Mouse (Mus musculus) gonadal fat pad, adult 2 months (tissue): ENCODE results near the gene Sec61b. TPM values are rescaled to one million over a fixed set of nuclear protein-coding genes. Genes with fewer than 3 reads are reported as not detected.

Experiments
- DNase-seq: peaks from one replicate; pipeline ENCODE4 v3.0.0-alpha.2; 2012; ENCODE audit warnings: low read depth
- polyA plus RNA-seq: library from polyadenylated mRNA; depleted of rRNA; stranded (reverse); fragments of >200 nt; gene quantifications from 2 replicates; pipeline ENCODE4 v1.2.3, GENCODE M21; 2012; rRNA removed

Gene Sec61b
- polyA plus RNA-seq: 306 and 329 TPM in 2 replicates

DNA sequence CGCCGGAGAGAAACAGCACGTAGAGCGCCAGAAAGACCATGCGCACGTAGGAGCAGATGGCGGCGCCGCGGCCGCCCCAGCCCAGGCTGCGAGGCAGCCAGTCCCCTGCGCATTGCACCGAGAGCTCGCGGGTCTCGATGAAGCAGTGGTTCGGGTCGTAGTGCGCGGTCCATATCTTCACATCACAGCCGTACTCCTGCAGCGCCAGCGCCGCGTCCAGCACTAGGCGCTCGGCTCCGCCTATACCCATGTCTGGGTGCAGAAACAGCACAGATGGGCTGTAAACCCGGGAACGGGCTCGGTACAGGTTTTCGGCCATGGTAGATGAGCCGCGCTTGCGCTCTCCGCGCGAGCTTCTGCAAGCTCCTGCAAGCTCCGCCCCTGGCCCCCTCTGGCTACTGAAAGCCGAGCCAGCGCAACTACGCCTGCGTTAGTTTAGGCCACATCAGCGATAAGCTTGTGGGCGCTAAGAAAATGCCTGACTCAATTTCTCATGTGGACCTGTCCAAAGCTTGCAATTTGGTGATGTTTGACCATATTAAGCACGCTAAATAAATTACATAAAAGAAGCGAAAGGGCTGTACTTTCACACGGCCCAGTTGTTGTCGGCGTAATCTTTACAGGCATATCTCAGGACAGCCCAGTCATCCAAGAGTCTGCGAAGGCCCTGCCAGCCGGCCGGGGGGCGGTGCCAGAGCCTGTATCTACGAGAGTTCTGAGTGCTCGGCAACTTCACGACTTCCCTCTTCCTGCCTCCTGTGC, at the start of gene Sec61b, which contains the start of gene Alg2:
TSS of gene Sec61b (plus strand) at position 691 of the 762 bp plus-strand sequence.
TSS of gene Alg2 (minus strand) at position 366 of the 762 bp plus-strand sequence.
- DNase-seq: peak; percentile 75

DNA sequence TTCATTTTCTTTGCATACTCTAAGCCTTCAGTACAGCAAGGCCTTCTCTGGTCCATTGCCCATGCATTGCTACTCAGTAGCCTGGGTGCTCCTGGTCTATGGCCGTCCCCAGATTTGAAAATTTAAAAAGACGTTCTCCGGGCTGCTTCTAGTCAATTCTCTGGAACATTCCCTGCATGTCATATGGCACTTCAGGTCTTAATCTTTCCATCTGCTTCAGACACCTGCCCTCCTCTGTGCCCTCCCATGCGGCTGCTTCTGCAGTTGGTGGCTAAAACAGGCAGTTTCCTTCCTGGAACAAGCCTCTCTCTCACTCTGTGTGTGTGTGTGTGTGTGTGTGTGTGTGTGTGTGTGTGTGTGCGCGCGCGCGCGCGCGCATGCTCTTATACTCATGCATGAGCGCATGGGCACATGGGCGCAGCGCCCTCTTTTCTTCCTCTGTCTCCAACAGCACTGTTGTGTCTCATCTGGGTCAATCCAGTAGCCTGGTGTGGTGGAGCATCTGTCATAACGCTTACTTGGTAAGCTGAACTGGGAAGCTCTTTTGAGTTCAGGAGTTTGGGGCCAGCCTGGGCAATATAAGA, 49.1 kb upstream of the Sec61b start:
- no peak for DNase-seq

DNA sequence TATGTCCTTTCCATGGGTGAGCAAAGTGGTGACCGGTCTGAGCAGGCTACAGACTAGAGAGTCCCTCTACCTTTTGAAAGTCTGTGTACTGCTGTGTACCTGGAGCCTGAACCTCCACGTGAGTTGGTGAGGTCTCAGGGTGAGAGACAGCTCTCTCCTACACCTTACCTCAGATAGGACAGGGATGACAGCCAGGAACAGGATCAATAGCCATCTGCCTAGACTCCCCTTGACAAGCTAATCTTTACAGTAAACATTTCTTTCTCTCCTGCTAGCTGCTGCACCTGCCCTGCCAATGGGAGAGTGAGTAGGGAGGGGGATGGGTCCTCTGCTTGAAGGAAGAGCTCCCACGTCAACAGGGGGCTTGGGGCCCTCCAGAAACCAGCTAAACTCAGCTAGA, 46.9 kb upstream of the Sec61b start:
- no peak for DNase-seq

DNA sequence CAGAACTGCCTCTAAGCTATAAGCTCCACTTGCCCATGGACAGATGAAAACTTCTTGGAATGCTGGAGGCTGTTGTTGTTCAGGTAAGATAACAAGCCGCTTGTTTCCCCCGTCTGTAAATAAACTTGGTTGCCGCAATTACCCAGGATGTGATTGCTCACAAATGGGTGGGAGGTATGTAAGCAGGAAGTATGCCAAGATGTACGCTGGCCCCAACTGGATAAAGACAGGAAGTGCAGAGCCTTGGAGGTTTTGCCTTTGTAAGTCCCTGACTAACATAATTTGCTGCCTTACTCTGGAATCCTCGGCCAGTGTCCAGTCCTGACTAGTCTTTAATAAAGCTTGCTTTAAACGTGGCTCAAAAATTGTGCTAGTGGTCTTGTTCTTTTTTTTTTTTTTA, 43.9 kb upstream of the Sec61b start:
- no peak for DNase-seq

DNA sequence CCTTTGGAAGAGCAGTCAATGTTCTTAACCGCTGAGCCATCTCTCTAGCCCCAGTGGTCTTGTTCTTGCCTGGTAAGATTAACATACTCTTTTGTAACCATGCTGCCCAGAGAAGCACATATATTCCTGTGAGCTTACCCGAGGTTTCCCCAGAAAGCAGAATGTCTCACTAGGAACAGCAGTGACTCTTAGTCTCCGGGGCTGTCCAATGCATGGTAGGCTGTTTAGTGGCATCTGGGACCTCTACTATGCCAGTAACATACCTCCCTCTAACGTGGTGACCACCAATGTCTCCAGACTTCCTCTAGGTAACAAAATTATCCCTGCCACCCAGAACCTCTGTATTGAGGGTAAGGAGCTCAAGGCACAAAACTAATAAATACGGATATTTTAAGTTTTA, 43.4 kb upstream of the Sec61b start:
- DNase-seq: no peak

DNA sequence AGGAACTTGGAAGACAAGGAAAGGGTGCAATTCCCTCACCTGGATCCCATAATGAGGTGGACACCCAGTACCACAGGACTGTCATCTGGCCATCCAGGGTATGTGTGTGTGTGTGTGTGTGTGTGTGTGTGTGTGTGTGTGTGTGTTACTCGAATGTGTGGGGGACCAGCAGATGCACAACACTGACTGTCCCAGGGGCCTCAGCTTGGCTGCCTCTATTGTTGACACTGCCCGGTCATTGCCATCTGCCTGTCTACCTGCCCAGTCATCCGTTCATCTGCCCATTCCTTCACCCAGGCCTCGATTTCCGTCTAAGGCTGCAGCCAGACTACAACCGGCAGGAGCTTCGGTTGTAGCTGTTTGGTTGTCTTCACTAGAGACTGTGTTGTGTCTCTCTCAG, 41.7 kb upstream of the Sec61b start:
- no peak for DNase-seq

DNA sequence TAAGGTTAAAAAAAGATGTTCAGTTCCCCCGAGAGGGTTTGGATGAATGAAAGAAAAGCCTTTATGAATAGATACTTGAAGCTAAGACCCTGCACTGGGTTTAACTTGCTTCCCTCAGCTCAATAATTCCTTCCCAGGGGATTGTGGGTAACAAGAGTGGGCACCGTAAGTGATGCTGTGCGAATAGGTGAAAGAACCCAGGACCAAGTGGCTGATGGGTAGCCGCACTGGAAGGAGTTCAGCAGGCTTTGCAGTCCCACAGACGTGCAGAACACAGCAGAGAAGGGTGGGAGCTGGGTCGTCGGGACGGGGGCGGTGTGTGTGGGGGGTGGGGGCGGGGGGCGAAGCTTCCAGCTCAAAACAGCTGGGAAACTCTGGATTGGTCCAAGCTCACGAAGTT, 39.3 kb upstream of the Sec61b start:
- no peak for DNase-seq

DNA sequence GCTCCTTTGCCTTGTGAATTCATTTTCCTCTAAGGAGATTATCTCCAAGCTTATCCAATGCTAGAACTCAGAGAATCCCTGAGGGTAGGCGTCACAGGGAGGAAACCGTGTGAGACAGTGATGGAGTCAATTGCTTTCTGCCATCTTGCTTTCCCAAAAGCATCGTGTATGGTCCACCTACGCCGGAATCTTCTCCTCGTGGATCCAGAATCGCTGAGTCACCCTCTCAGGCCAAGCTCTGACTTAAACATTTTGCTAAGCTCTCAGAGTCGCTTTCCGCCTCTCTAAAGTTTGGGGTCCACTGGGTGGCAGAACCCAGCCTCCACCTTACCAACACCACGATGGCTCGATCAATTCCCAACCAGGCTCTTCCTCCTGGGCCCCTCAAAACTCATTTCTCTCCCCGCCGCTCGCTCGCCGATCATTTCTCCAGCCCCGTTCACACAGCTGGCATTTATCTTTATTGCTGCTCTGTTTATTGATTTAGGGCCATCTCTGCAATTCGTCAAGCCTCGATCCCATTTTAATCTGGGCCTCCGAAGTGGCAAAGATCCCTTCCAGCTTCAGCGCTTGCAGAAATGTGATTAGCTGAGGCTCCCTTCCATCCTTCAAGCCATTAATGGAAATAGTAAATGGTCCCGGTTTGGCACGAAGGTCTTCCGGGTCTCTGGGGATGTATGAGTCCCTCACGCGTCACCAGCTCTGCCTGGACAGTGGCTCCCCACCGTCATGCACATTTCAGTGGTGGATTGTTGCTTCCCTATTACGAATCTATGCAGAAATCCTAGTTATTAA, 38.7 kb upstream of the Sec61b start:
- DNase-seq: no peak

DNA sequence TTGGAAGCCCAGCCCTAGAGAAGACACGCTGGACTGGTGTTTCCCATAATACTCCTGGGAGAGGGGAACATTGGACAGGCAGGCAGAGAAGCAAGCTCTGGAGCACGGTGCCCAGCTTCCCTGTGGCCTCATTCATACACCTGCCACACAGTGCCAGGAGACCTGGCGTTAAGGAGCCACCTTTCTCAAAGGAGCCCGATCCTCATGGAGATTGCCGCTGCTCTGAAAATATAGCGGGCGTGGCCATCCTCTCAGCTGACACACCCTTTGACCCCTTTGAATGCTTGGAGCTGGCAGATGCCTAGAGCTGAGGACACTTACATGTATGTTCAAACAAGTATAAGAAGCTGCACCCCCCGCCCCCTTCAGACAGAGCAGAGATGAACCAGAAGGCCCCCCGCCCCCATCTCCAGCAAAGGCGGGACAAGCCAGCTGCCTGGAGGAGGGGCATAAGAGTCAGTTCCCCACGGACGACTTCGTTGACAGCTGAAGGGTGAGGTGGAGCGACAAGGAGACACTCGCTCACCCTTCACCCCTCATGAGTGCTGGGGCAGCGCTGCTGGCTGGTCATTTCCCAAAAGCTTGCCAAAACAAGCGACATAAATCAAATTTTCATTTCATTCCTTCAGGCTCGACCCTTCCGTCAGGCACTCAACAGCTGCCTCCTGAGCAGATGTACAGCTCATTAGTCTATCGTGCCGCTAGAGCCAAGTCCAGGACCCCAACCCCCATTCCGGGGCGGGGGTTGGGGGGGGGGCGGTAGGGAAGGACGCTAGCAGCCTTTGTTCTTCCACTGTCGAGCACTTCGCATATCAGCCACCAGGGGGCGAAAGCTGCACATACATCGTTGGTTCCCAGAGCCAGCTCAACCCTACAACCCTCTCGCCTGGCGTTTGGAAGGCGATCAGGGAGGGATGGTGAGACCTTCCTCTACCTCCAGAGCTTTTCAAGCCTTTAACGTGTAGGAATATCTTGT, 36.8 kb upstream of the Sec61b start:
- no peak for DNase-seq

DNA sequence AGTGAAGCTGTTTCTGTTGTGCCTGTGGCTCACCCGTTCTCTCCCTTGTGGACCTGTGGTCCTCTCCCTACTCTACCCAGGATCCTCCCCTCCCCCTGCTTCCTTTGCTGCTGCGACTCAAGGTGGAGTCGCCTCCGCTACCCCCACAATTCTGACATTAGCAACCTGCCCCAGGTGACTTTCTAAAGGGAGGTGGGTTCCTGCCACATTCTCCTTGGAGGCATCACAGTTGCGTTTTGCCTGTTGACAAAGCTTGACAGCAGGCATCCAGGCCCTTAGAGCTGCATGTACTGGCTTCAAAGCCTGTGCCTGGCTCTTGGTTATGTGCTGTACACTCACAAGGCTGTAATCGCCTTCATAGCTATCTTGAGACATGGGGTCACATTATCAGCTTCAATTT, 35.5 kb upstream of the Sec61b start:
- DNase-seq: no peak

DNA sequence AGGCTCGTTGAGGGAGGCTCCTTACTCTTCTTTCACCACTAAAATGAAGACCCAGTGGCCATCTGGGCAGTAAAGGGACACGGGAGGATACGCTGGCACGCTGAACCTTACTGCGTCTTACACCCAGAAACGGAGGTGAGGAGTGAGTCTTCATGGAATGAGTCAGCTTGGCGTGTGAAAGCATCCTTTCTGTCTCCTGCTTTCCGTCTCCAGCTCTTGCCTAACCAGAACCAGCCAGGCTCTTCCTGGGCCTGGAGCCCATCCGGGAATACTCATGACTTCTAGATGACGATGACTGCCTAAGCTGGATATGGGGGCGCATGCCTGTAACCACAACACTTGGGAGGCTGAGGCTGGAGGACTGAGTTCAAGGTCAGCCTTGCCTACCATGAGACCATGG, 33.5 kb upstream of the Sec61b start:
- no peak for DNase-seq

DNA sequence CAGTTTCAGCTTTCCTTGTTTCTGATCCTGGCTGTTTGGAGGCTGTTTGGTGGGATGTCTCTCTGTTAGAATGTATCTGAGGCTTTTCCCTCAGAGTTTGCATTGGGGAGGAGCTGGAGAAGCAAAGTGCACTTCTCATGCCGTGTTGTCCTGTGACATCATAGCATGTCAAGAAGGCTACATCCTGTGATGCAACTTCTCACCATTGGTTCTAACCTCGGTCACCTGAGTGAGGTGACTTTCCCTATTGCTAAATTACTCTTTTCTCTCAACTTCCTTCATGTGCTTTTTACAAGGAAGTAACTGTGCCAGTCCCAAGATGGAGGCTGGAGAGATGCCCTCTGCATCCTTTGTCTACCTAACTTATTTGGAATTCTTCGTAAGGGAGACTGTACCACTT, 25.9 kb upstream of the Sec61b start:
- DNase-seq: no peak

DNA sequence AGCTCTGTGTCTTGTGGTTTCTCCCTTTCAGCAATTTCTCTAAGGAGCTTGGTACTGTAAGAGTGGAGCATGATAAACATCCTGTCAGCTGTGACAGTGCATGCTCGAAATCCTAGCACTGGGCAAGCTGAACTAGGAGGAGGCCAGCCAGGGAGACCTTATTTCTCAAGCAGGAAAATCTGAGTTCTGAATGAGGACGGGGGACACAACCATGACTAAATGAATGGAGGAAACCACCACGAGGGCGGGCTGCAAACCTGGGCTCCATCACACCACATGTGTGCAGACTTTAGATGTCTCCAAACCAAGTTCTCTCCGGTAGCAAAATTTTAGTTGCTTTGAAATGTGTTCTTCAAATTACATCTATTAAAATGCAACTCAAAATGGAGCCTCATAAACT, 25.3 kb upstream of the Sec61b start:
- DNase-seq: no peak

DNA sequence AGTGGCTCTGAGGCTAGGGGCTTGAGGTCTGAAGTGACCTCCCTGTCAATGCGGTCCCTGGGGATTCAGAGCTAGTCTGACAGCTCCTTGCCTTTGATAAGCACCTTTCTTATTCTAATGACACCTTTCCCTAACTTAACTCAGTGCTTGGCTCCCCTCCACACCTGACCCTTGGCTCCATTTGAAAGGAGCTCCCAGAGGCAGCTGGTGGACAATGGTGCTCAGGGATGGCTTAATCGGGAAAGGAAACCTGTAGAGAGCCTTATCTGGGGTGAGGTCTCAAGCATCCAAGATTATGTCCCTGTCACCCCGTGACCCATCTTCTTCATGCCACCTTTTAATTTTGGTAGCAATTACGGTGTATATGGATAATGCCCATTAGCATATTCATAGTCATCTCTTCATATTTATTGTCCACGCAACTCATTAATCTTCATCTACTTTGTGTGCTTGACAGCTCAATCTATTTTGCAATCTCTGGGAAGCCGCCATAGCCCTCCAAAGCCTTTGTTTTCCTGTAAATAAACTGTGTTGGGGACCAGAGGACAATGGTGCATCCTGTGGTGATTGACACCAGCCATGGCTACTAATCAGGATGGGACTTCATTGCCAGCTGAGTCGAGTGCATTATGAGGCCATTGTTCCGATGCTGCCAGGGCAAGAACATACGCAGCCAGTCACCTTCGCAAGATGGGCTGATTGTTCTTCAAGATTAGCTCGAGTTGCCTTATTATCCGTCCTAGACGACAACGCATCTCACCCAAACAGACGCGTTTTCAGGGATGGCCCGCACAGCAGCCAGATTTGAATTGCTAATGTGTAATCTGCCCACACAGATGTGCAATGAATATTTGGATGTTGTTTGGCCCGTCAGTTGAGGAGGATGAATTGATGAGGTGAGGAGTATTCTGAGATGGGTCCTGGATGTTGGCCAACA, 24.6 kb upstream of the Sec61b start:
- no peak for DNase-seq

DNA sequence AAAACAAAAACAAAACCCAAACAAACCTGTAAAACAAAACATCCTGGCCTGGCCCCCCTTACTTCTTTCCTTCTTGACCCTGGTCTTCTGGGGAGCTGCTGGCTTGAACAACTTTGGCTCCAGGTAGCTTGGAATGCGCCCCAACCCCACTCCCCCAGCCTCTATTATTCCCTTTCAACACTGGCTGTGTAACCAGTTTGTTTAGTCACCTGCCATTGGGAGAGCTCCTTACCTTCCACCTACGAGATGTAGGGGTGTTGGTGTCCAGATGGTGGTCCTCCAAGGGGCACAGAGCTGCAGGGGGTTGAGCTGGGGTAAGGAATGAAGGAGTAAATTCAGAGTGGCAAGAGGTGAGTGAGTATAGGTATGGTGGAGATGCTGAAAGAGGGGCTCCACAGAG, 7.3 kb upstream of the Sec61b start:
- no peak for DNase-seq

DNA sequence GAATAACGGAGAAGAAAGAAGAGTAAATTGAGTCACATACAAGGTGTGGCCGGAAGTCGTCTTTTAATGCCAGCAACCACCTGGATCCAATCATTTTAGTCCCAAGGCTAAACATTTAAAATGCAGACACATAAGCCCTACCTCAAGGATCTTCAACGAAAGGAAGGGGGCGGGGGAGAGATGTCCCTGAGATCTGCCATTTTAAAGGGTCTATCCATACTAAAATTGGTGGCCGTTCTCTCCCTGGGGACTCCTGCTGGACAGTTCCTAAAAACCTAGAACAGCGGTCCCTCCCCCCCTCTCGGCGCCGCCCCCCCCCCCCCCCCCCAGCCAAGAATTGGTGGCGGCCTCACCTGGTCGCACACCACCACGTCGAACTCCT, 881 bp upstream of the Sec61b start:
- no peak for DNase-seq

DNA sequence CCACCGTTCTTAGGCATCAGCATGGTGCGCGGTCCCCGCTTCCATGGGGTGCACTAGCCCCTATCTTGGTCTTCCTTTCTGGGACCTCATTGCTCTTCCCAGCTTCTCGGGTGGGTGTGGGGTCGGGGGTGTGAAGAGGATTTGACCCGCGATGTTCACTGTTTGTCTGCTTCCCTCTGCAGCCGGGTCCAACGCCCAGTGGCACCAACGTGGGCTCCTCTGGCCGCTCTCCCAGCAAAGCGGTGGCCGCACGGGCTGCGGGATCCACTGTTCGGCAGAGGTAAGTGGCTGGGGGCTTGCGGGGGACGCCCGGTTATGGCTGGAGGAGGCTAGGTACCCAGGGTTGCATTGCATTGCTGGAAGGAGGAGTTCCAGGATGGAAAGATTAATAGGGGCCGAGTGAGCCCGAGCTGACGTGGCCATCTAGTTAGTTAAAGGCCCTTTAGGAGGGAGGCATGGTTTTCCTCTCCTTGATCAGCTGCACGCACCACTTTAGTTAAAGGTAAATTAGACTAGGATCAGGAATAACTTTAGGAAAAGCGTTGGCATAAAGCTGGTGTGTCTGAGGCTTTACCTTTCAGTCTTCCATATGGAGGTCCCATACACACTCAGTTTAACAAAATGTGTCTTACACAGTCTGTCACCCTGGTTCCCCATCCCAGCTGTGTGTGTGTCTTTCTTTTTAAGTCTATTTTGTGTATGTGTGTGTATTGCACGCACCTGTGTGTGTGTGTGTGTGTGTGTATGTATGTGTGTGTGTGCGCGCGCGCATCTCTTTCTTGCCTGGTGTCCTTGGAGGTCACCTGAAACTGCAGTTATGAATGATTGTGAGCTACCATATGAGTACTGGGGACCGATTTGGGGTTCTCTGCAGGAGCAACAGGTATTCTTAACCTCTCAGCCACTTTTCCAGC, 529 bp downstream of the Sec61b start:
- no peak for DNase-seq

DNA sequence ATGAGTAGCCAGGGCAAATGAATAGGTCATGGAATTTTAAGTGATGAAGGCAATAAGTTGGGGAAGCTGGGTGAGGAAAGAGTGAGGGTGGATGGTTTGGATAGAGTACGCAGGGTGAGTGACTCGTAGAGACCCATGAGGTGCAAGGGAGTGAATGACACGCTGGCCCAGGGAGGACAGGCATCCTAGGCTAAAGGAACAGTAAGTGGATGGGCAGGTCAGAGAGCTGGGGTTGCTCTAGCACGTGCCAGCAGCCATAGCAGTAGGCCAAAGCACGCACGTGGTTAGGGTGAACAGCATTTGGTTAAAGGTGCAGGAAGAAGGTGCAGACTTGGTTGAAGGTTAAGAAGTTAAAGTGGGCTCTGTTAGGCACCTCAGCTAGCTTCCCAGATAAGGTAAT, 3.1 kb downstream of the Sec61b start:
- DNase-seq: no peak

DNA sequence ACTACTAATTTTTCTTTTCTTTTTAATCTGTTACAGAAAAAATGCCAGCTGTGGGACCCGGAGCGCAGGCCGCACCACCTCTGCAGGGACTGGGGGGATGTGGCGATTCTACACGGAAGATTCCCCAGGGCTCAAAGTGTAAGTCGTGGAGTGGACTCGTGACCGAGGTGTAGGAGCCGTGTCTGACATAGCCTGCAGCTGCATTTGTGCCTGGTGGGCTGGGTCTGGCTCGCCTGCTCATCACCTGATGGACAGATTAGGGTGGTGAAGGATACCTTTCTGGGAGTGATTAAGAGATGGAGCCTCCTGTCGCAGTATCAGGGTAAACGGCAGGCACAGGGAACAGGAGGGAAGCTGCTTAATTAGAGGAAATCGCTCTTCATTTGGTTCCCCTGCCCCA, 5.6 kb downstream of the Sec61b start:
- no peak for DNase-seq
